Mouse (Mus musculus): ENCODE results near the gene Rab22a. TPM values are rescaled to one million over a fixed set of nuclear protein-coding genes. Genes with fewer than 3 reads are reported as not detected.

Gene Rab22a
- polyA plus RNA-seq (2014; fragmentation: Illumina TruSeq; extraction: RNeasy Lipid Tissue Mini Kit (QIAGEN cat#74804); ENCODE audit: low read depth, low replicate concordance): 10.6 TPM

DNA sequence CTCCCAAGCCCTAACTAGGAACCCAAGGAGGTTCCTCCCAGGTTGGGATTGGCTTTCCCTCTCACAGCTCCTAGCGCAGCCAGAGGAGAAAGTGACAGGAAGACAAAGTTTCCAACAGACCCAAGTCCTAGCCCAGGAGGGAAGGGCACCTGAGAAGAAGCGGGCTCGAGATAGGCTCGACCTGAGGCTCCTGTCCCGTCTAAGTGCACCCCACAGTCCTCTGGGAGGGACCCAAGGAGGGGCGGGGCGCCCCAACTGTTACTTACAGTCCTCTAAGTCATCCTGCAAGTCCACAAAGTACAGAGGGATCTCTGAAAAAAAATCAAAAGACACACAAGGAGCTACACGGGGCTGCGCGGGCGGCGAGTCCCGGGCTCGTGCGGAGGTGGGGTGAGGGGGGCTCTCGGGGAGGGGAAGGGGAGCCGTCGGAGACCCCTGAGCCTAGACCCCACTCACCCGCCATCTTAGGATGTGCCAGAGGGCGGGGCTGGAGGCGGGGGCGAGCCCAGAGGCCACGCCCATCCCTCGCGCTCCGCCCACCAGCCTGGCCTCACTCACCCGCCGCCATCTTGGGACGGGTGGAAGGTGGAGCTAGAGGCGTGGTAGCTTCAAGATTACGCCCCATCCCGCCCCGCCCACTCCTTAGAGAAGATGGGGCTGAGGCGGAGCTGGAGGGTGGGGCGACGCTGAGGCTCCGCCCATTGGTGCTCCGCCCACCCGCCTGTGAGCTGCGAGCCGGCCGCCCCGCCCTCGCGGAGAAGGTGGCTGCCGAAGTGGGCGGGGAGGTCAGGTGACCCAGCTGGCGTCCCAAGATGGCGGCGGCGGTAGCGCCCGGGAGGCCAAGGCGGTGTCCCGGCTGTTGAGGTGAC, at the start of gene Rab22a:
Rab22a (plus strand) TSS at position 704 of the 869 bp plus-strand sequence.

DNA sequence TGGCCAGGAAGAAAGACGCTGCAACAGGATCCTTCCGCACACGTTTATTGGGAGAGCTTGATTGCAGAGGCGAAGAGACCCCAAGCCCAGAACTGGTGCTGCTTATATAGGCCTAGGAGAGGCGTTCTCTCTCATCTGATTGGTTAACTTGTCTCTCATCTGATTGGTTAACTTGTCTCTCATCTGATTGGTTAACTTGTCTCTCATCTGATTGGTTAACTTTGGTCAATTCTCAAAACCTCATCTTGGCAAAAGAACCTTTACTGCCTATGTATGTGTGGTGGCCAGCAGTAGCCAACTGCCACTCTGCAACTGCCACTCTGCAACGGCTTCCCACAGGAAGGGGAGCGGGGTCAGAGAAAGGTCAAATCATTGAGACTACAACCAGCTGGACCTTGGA, 59.6 kb downstream of the Rab22a start, which contains the start of gene 1700010B08Rik:
1700010B08Rik (plus strand) TSS at position 301 of the 400 bp plus-strand sequence.

DNA sequence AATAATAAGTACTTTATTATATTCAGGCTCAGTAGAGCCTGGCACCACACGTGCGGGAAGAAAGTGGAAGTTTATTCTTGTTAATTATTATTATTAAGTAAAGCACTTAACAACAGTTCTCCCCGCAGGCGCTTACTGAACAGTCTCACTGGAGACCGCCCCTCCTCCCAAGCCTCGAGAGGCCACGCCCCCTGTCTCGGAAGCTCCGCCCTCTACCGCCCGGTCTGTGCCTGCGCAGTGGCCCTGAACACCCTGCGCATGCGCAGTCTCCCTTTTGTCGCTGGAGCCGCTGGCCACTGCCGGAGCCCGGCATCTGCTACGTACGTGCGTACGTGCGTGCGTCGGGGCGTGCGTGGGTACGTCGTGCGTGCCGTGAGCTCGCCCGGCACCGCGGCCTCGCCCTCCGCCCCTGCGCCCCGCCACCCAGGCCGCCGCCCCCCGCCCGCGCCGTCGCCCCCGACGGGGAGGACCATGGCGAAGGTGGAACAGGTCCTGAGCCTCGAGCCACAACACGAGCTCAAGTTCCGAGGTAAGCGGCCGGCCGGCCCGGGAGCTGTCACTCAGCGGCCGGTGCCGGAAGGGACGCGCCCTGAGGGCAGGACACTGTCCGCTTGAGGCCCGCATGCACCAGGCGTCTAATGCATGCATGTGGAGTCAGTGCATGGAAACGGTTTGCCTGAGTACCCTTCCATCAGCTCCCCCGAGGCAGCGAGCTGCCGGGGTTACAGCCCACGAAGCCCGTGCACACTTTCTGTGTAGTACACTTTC, 77.8 kb downstream of the Rab22a start, which contains the start of gene Vapb:
Vapb (plus strand) TSS at position 290 of the 768 bp plus-strand sequence.

Other genes with a start within 250 kb of the Rab22a start
- gene 1700021F07Rik, start 137.2 kb upstream of the Rab22a start, polyA plus RNA-seq (2014; fragmentation: Illumina TruSeq; extraction: RNeasy Lipid Tissue Mini Kit (QIAGEN cat#74804); ENCODE audit: low read depth, low replicate concordance): not detected
- not detected for gene Ankrd60, start 81.4 kb upstream of the Rab22a start, polyA plus RNA-seq (2014; fragmentation: Illumina TruSeq; extraction: RNeasy Lipid Tissue Mini Kit (QIAGEN cat#74804); ENCODE audit: low read depth, low replicate concordance)
- gene 1700010B08Rik, start 59.7 kb downstream of the Rab22a start, polyA plus RNA-seq (2014; fragmentation: Illumina TruSeq; extraction: RNeasy Lipid Tissue Mini Kit (QIAGEN cat#74804); ENCODE audit: low read depth, low replicate concordance): not detected
- 65.7 TPM for gene Vapb, start 77.8 kb downstream of the Rab22a start, polyA plus RNA-seq (2014; fragmentation: Illumina TruSeq; extraction: RNeasy Lipid Tissue Mini Kit (QIAGEN cat#74804); ENCODE audit: low read depth, low replicate concordance)